Mouse (Mus musculus) regulatory T cell (primary cell): ENCODE measurements around the gene Dtd2.

Experiments
- in situ Hi-C: fragments of 300-600 bp; cut with MboI, MseI; formaldehyde crosslinking; loops from one replicate; pipeline ENCODE4 v1.15.1; 2025; ENCODE audit warnings: high pct_unique_total_duplicates

Dtd2 gene

DNA sequence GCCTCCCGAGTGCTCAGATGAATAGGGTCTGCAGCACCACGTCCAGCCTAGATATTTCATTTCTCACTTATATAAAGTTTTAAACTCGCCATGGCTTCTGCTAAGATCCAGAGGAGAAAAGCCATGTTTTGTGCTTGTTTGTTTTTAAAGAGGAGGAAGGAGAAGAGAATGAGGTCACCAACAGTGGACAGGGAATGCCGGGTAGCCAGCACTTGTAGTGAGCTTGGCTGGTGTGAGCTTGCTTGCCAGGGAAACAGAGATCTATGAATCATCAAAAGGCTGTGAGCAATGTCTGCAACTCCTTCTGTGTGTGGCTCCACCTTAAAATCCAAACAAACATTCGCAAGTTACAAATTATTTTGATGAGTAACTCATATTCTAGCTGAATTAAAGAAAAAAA lies 17.8 kb downstream of the Dtd2 start:
- in situ Hi-C loops, result no loop called here

- in situ Hi-C loops, result no loop called here
Measured at GRCm38 (mm10) chr12:51985826-51986225, 20.5 kb downstream of the Dtd2 start.

DNA sequence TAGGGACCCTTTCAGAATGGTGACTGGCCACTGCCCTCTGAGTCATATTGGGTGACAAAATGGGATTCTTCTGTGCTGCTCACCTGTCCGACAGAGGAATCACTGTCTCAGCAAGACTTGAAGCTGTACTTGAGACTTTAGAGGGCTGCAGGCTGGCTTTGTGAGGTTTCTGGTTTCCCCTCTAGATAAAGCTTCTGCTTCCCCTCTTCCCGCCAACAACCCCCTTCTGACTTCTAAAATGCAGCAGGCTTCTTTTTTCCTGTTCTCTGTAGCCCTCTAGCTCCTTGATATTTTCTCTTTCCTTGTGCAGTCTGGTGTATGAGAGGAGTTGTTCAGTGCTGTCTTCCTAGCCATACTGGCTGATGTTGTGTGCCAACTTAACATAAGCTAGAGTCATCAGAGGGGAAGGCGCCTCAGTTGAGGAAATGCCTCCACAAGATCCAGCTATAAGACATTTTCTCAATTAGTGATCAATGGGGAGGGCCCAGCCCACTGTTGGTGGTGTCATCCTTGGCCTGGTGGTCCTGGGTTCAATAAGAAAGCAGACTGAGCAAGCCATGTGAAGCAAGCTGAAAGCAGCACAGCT lies 21.0 kb downstream of the Dtd2 start:
- in situ Hi-C loops, result no loop called here

GRCm38 (mm10) chr12:51983625-51984024 lies 22.7 kb downstream of the Dtd2 start:
- in situ Hi-C loops, result no loop called here

DNA sequence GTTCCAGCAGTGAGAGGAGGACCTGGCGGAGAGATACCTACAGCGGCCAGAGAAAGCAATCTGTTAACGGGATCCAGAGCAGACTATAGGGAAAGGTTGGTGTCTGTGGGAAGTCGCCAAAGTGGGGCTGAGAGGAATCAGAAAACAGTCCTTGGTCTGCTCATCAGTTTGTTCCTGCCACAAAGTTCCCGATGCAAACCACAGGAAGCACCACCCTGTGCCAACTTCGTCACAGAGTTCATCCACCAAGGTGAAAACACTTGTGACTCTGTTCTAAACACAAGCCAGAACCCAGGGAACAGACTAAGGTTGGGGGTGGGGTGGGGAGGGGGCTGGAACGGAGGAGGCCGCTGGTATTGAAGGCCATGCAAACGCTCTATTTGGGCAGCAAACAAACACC lies 29.8 kb downstream of the Dtd2 start:
- in situ Hi-C loops, result no loop called here

DNA sequence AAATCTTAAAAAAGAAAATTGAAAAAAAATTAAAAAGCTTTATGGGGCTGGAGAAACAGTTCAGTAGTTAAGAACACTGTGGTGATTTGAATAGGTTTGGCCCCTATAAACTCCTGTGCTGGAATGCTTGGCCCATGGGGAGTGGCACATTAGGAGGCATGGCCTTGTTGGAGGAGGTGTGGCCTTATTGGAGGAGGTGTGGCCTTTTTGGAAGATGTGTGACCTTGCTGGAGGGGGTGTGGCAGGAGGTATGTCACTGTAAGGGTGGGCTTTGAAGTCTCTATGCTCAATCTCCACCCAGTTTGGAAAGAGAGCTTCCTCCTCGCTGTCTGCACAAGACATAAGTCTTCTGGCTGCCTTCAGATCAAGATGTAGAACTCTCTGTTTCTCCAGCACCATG lies 31.9 kb downstream of the Dtd2 start:
- in situ Hi-C loops, result no loop called here

GRCm38 (mm10) chr12:51972269-51973065 lies 33.8 kb downstream of the Dtd2 start:
- in situ Hi-C loops, result no loop called here

DNA sequence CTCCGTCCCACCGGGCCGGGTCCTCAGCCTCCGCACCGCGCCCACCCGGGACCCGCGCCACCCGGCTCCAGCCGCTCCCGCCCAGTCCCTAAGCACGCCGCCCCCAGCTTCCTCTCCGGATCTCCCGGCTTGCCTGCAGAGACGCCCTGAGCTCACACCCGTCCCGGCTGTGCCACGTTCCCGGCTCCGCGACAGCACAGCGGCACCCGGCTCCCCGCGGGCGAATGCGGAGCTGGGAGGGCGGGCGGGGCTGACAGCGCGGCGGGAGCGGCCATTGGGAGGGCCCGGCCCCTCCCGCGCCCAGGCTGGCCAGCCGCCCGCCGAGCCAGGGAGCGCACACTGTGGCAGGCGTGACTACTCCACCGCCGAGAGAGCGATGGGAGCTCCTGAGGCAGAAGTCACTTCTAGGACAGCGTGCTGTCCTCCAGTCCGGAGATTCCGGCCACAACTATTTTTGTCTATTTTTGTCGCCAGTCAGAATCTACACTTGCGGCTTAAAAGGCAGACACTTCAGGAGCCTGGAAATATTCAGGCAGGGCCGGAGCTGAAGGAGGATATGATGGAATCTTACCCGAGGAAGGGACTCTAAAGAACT lies 35.1 kb downstream of the Dtd2 start, which contains the start of gene Heatr5a:
Gene Heatr5a, minus strand, starts transcription at position 252 of the 595 bp plus-strand sequence.
- in situ Hi-C loops, result no loop called here

- in situ Hi-C loops, result no loop called here
Measured at GRCm38 (mm10) chr12:51970352-51971069, 35.8 kb downstream of the Dtd2 start.

DNA sequence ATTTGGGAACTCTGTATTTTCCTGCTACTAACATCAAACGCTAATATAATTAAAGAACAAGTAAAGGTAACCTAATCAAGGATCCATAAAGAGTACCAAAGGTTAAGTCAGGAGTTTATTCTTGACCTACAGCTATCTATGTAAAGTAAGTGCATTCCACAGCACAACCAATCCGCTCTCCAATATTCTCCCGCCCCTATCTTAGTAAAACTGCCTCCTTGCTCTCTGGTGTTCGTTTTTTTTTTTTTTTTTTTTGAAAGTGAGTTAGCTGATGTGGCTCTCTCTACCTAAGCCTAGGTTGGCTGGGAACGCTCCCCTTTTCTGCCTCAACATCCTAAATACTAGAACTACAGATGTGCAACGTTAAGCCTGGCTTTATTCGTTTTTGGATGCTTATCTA lies 36.4 kb downstream of the Dtd2 start:
- in situ Hi-C loops, result no loop called here

- in situ Hi-C loops, result no loop called here
Measured at GRCm38 (mm10) chr12:51969092-51969491, 37.2 kb downstream of the Dtd2 start.

- in situ Hi-C loops, result no loop called here
Measured at GRCm38 (mm10) chr12:51967915-51968595, 38.2 kb downstream of the Dtd2 start.

- in situ Hi-C loops, result no loop called here
Measured at GRCm38 (mm10) chr12:51957626-51958025, 48.7 kb downstream of the Dtd2 start.

DNA sequence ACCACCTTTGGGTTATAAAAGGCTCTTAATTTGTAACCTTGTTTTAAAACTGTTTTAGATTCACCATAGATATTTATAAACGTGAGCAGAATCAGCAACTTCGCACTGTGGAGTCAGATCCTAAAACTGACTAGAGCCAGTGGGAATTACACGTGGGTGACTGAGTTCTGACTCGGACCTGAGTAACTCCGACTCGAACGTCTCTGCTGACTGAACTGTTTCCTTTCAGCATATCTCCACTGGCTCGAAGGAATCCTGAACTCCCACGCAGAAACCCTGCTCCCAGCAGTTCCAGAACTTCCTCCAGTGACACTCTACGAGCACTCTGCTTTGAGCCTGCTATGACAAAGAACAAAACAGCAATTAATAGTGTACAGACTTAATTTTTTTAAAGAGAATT lies 54.0 kb downstream of the Dtd2 start:
- in situ Hi-C loops, result no loop called here

GRCm38 (mm10) chr12:51947498-51947945 lies 58.8 kb downstream of the Dtd2 start:
- in situ Hi-C loops, result no loop called here

GRCm38 (mm10) chr12:51945331-51945730 lies 61.0 kb downstream of the Dtd2 start:
- in situ Hi-C loops, result no loop called here

DNA sequence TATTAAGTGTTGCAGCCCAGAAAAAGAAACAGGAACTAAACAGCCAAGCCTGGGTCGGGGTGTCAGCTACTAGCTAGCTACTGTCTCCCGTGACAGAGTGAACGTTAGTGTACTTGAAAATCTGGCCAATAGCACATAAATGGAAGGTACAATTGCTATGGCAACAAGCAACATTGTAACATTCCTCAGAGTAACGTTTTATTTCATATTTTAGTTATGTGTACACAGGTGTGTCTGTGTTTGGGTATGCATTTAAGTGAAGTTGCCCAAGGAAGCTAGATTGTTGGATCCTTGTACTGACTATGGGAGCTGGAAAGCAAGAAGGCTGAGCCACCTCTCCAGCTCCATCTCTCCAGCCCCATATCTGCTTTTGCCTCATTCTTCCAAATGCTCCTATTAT lies 66.5 kb downstream of the Dtd2 start:
- in situ Hi-C loops, result no loop called here
